12 mouse cellular contexts compared by ENCODE assay signal in the genomic region with DNA sequence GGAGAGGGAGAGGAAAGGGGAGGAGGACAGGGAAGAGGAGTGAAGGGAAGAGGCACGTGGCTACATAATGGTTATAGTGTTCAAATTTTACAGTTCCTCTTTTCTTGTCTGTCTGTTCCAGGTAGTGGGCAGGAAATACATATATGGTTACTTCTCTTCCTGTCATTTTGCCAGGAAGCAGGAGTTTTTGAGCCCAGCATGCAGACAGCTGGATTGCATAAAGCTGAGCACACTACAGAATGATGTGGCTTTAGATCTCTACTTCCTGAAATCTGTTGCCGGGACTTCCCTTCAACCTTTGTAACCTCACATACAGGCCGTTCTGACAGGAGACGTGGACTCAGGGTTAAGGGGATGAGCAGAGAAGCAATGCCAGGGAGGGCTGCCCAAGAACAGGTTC.
DNase-seq lines count a peak whose midpoint lies in the region; ATAC-seq and TF ChIP-seq lines count a peak whose summit lies in the region.
"Had no signal": no experiment of that assay in that cellular context is flagged by ENCODE, and none has a peak within 500 bp of the region (broad histone marks: within the 10 kb centered on the region; RNA-seq: fewer than 3 reads in every experiment).

No protein-coding gene starts in this region.

- no peak for TF ChIP-seq POLR2A in liver, adult 2 months (IDR thresholded peaks at IDR 0.05; ENCODE audit: extremely low read depth, insufficient read depth, low read length)
- no peak for TF ChIP-seq POLR2A in CH12.LX (IDR thresholded peaks at IDR 0.05; ENCODE audit: low read depth, low read length)

- WGBS in liver, adult 2 months = 37% methylated on average over 4 of the region's 4 CpGs
- 20% methylated on average over 4 of the region's 4 CpGs for WGBS in liver, embryonic 11.5 days
- 0% methylated on average over 4 of the region's 4 CpGs for WGBS in macrophage (ENCODE audit: missing documents)

- peak; percentile 16 for DNase-seq in liver, adult 2 months (ENCODE audit: extremely low read depth, low read depth, low spot score)
- no peak for DNase-seq in liver, embryonic 11.5 days (ENCODE audit: low spot score)
- DNase-seq in A20 (ENCODE audit: low read depth, low spot score) (peak; percentile 60), CH12.LX (ENCODE audit: extremely low read depth) (peak; percentile 70)
- no peak for DNase-seq in cerebellum, postnatal 4 days (ENCODE audit: low spot score in 2 of 2)
- DNase-seq in Muller cell, postnatal 12 days (ENCODE audit: inconsistent ontology term) = no peak
- DNase-seq in layer of hippocampus, adult 9-11 months = no peak
- DNase-seq: cerebellum, adult 2 months; kidney, adult 2 months; right cerebral cortex, postnatal 25 days had no signal

- in situ Hi-C loops in CH12.LX (cut with MboI; ENCODE audit: low pct_ligation_motif_present, low pct_unique_long_range_greater_than_20kb, low sequenced_read_pairs) = no loop called here

- no peak overlapping the region for H3K9ac ChIP-seq in liver, adult 2 months (ENCODE audit: low read depth, low read length)
- no peak overlapping the region for H3K9ac ChIP-seq in liver, embryonic 11.5 days (ENCODE audit: low read depth, low read length)
- no peak overlapping the region for H3K9ac ChIP-seq in CH12.LX (ENCODE audit: insufficient read depth, low read depth)

- dilution Hi-C loops in CH12.LX (cut with MboI; ENCODE audit: extremely low pct_ligation_motif_present, extremely low pct_unique_long_range_greater_than_20kb, low sequenced_read_pairs) = no loop called here

- H3K27ac ChIP-seq in liver, adult 2 months (replicated peaks; ENCODE audit: insufficient read depth, low read depth, low read length) = no peak overlapping the region
- no peak overlapping the region for H3K27ac ChIP-seq in liver, embryonic 11.5 days (ENCODE audit: low read depth, low read length)
- H3K27ac ChIP-seq in CH12.LX (ENCODE audit: insufficient read depth, low read depth) (no peak overlapping the region), macrophage (peak overlapping the region; percentile 81)

- peak; percentile 56; the same call in 1 of the 2 replicates for TF ChIP-seq EP300 in CH12.LX (IDR thresholded peaks at IDR 0.05; ENCODE audit: low read length)

- H3K27me3 ChIP-seq in liver, adult 2 months (ENCODE audit: control insufficient read depth, insufficient read depth, low read length) = no peaks in the 10 kb centered on the region
- H3K27me3 ChIP-seq in liver, embryonic 11.5 days (replicated peaks; ENCODE audit: control insufficient read depth, insufficient read depth, low read length) = no peaks in the 10 kb centered on the region
- H3K27me3 ChIP-seq in CH12.LX (replicated peaks) = no peaks in the 10 kb centered on the region

- H3K4me1 ChIP-seq in liver, adult 2 months (ENCODE audit: control insufficient read depth, insufficient read depth, low read length) = no peaks in the 10 kb centered on the region
- no peaks in the 10 kb centered on the region for H3K4me1 ChIP-seq in liver, embryonic 11.5 days (replicated peaks; ENCODE audit: control insufficient read depth, insufficient read depth, low read length)
- H3K4me1 ChIP-seq in CH12.LX (ENCODE audit: control insufficient read depth in 1 of 2, insufficient read depth in 2 of 2) = peaks cover 26 to 69% of the 10 kb centered on the region in 2 experiments

- no peak for TF ChIP-seq RAD21 in CH12.LX (IDR thresholded peaks at IDR 0.05; ENCODE audit: low read depth, low read length)

- no peak for TF ChIP-seq CTCF in liver, adult 2 months (IDR thresholded peaks at IDR 0.05; ENCODE audit: low read depth, low read length)
- no peak for TF ChIP-seq CTCF in CH12.LX (conservative IDR thresholded peaks at IDR 0.05 in 1 of 2, IDR thresholded peaks at IDR 0.05 in 1 of 2; ENCODE audit: low read depth in 2 of 2, low read length in 2 of 2)

- no peaks in the 10 kb centered on the region for H3K79me2 ChIP-seq in liver, adult 2 months (ENCODE audit: control insufficient read depth, insufficient read depth, low read length)
- H3K79me2 ChIP-seq in CH12.LX (replicated peaks; ENCODE audit: control insufficient read depth, extremely low read depth, insufficient read depth, poor library complexity, severe bottlenecking) (no peaks in the 10 kb centered on the region), macrophage (ENCODE audit: inconsistent target) (no peaks in the 10 kb centered on the region)

- no peak for ATAC-seq in liver, embryonic 11.5 days (replicated peaks; ENCODE audit: low FRiP score)

- H3K9me3 ChIP-seq in liver, embryonic 11.5 days (ENCODE audit: control insufficient read depth, low read length) = no peaks in the 10 kb centered on the region
- no peaks in the 10 kb centered on the region for H3K9me3 ChIP-seq in CH12.LX (replicated peaks; ENCODE audit: low read length)

- no peaks in the 10 kb centered on the region for H3K36me3 ChIP-seq in liver, adult 2 months (ENCODE audit: control insufficient read depth, insufficient read depth, low read length)
- H3K36me3 ChIP-seq in liver, embryonic 11.5 days (ENCODE audit: control insufficient read depth, insufficient read depth, low read length) = no peaks in the 10 kb centered on the region
- H3K36me3 ChIP-seq in CH12.LX (replicated peaks in 1 of 2; ENCODE audit: control insufficient read depth in 1 of 2, insufficient read depth in 1 of 2, low read length in 1 of 2) (no peaks in the 10 kb centered on the region), macrophage (ENCODE audit: inconsistent target) (no peaks in the 10 kb centered on the region)

- H3K4me2 ChIP-seq in liver, embryonic 11.5 days = no peak overlapping the region
- H3K4me2 ChIP-seq in CH12.LX (ENCODE audit: insufficient read depth, low read depth, poor library complexity, severe bottlenecking) = peak overlapping the region; percentile 33; the same call in 1 of the 2 replicates
- H3K4me2 ChIP-seq: heart, embryonic 11.5 days had no signal

- no peak overlapping the region for H3K4me3 ChIP-seq in liver, adult 2 months (ENCODE audit: insufficient read depth, low read depth, low read length)
- H3K4me3 ChIP-seq in liver, embryonic 11.5 days (ENCODE audit: low read depth, low read length) = no peak overlapping the region
- H3K4me3 ChIP-seq in CH12.LX (replicated peaks in 1 of 3; ENCODE audit: low read depth in 2 of 3, low read length in 2 of 3, poor library complexity in 1 of 3) (no peak overlapping the region), macrophage (ENCODE audit: inconsistent target) (no peak overlapping the region)

TF ChIP-seq in CH12.LX, 34 proteins besides CTCF, POLR2A, EP300 and RAD21:
- TF ChIP-seq MAX (IDR thresholded peaks at IDR 0.05; ENCODE audit: low read length) (peak; percentile 75), JUN (IDR thresholded peaks at IDR 0.05; ENCODE audit: insufficient read depth, low read depth, low read length) (no peak), ELF1 (IDR thresholded peaks at IDR 0.05; ENCODE audit: low read depth, low read length) (peak; percentile 63), ETS1 (conservative IDR thresholded peaks at IDR 0.05; ENCODE audit: low read depth, low read length) (0 out of 2 replicates have a peak, but pooled peaks have one; percentile 24), MYC (IDR thresholded peaks at IDR 0.05; ENCODE audit: low read depth, low read length) (peak; percentile 85), BHLHE40 (IDR thresholded peaks at IDR 0.05; ENCODE audit: low read depth, low read length) (peak; percentile 83), USF1 (IDR thresholded peaks at IDR 0.05; ENCODE audit: low read depth, low read length) (peak; percentile 19), MXI1 (IDR thresholded peaks at IDR 0.05; ENCODE audit: low read depth, low read length) (no peak), TCF12 (IDR thresholded peaks at IDR 0.05; ENCODE audit: low read depth, low read length) (no peak), E2F4 (IDR thresholded peaks at IDR 0.05; ENCODE audit: insufficient replicate concordance, low read depth, low read length) (no peak), USF2 (conservative IDR thresholded peaks at IDR 0.05; ENCODE audit: low read depth, low read length) (no peak)

Comparison
In these comparisons a context has a peak if more than half of its experiments do, and no peak if none do; other contexts are left out.
1. DNase-seq: peak in liver, adult 2 months (single experiment), A20 (single experiment) and CH12.LX (single experiment); none in liver, embryonic 11.5 days (single experiment), cerebellum, postnatal 4 days (0 of 2), Muller cell, postnatal 12 days (single experiment) and layer of hippocampus, adult 9-11 months (single experiment).